Mouse (Mus musculus) kidney, postnatal 0 days (tissue): ENCODE measurements around the gene Tmeff1. TPM values are rescaled to one million over a fixed set of nuclear protein-coding genes. Genes with fewer than 3 reads are reported as not detected.
A peak's percentile ranks its signal among the peaks of the same experiment; 100 is the strongest.

Source experiments
- ATAC-seq: fragments of 200-750 bp; cut with Nextera tagmentation; replicated peaks from 2 replicates; pipeline ENCODE4 v1.8.0; 2017; ENCODE audit warnings: low read depth, moderate number of reproducible peaks, moderate TSS enrichment, moderate library complexity; ENCODE audit not compliant: low FRiP score
- DNase-seq: peaks from one replicate; pipeline ENCODE4 v3.0.0-alpha.2; 2016; ENCODE audit warnings: low spot score
- H3K27ac ChIP-seq: fragments of 300-500 bp; sonication (generic); 2 replicates; pipeline ENCODE4 v1.5.1; 2014; ENCODE audit warnings: mild to moderate bottlenecking
- H3K27me3 ChIP-seq: fragments of 300-500 bp; sonication (generic); 2 replicates; pipeline ENCODE4 v1.6.1; 2014; ENCODE audit warnings: low read length, mixed read lengths; ENCODE audit not compliant: insufficient read depth
- H3K36me3 ChIP-seq: fragments of 300-500 bp; sonication (generic); 2 replicates; pipeline ENCODE4 v1.6.1; 2014; ENCODE audit warnings: low read length, mixed read lengths; ENCODE audit not compliant: insufficient read depth
- H3K4me1 ChIP-seq: fragments of 300-500 bp; sonication (generic); replicated peaks from 2 replicates; pipeline ENCODE4 v1.6.1; 2014; ENCODE audit warnings: antibody characterized with exemption, low read length, mixed read lengths; ENCODE audit not compliant: insufficient read depth
- H3K4me2 ChIP-seq: fragments of 300-500 bp; sonication (generic); 2 replicates; pipeline ENCODE4 v1.6.1; 2014; ENCODE audit warnings: mild to moderate bottlenecking, low read length, moderate library complexity, mixed read lengths
- H3K4me3 ChIP-seq: fragments of 300-500 bp; sonication (generic); replicated peaks from 2 replicates; pipeline ENCODE4 v1.5.1; 2014; ENCODE audit warnings: low read depth, low read length
- H3K9ac ChIP-seq: fragments of 300-500 bp; sonication (generic); 2 replicates; pipeline ENCODE4 v1.6.1; 2014; ENCODE audit warnings: low read depth, low read length
- H3K9me3 ChIP-seq: fragments of 300-500 bp; sonication (generic); replicated peaks from 2 replicates; pipeline ENCODE4 v1.6.1; 2016; ENCODE audit warnings: low read length, inconsistent platforms, mixed read lengths
- CTCF ChIP-seq: IDR thresholded peaks from 2 replicates; pipeline ENCODE4 v1.5.1; 2016; ENCODE audit warnings: antibody characterized with exemption, low read depth, mild to moderate bottlenecking, moderate library complexity
- WGBS: fragments of 180-500 bp; shearing (Covaris S2); extraction: QIAGEN DNeasy Blood & Tissue Kit; methylation state at CpG from one replicate; pipeline ENCODE4 v1.1.7; 2014; 5-methylcytosine and 5-hydroxymethylcytosine counted together
- polyA plus RNA-seq: library from polyadenylated mRNA; unstranded; fragments of >200 nt; fragmentation: Nextera tagmentation; extraction: Ambion mirVana; gene quantifications from 2 replicates; pipeline ENCODE4 v1.2.1, GENCODE M21; 2015

Tmeff1 gene
- polyA plus RNA-seq, 1 experiment from 2014 or later = 37.7 TPM

- peaks cover 17% of the 10 kb centered on the region; the same call in 1 of the 2 replicates for H3K4me1 ChIP-seq
- DNase-seq (no peak), ATAC-seq (no peak)
- 65% methylated on average over 6 of the region's 6 CpGs for WGBS
- no peak overlapping the region for H3K4me2 ChIP-seq
- H3K36me3 ChIP-seq = peaks cover 4% of the 10 kb centered on the region; the same call in 1 of the 2 replicates
- no peaks in the 10 kb centered on the region for H3K27me3 ChIP-seq
- H3K4me3 ChIP-seq = no peak overlapping the region
- H3K27ac ChIP-seq = no peak overlapping the region
- H3K9me3 ChIP-seq = no peaks in the 10 kb centered on the region
- TF ChIP-seq CTCF = no peak
- H3K9ac ChIP-seq = no peak overlapping the region
Observed at GRCm38 (mm10) chr4:48548393-48549045, 36.5 kb upstream of the Tmeff1 start.

- no peak for TF ChIP-seq CTCF
- peaks cover 17% of the 10 kb centered on the region; the same call in 1 of the 2 replicates for H3K4me1 ChIP-seq
- 60% methylated on average over 5 of the region's 5 CpGs for WGBS
- H3K27ac ChIP-seq = no peak overlapping the region
- no peak for DNase-seq
- H3K4me2 ChIP-seq = no peak overlapping the region
- no peaks in the 10 kb centered on the region for H3K9me3 ChIP-seq
- no peak overlapping the region for H3K4me3 ChIP-seq
- no peaks in the 10 kb centered on the region for H3K27me3 ChIP-seq
- no peak for ATAC-seq
- H3K9ac ChIP-seq = no peak overlapping the region
- H3K36me3 ChIP-seq = peaks cover 11% of the 10 kb centered on the region; the same call in 1 of the 2 replicates
Observed at GRCm38 (mm10) chr4:48549661-48550060, 35.3 kb upstream of the Tmeff1 start.

GRCm38 (mm10) chr4:48552486-48553064, 32.4 kb upstream of the Tmeff1 start:
- H3K4me3 ChIP-seq = no peak overlapping the region
- no peaks in the 10 kb centered on the region for H3K27me3 ChIP-seq
- no peak overlapping the region for H3K9ac ChIP-seq
- no peak for TF ChIP-seq CTCF
- H3K9me3 ChIP-seq = no peaks in the 10 kb centered on the region
- DNase-seq (no peak), ATAC-seq (no peak)
- H3K27ac ChIP-seq = no peak overlapping the region
- WGBS = 93% methylated on average over 27 of the region's 27 CpGs
- peaks cover 11% of the 10 kb centered on the region; the same call in 1 of the 2 replicates for H3K36me3 ChIP-seq
- no peak overlapping the region for H3K4me2 ChIP-seq
- H3K4me1 ChIP-seq = 0 out of 2 replicates have a peak, but pooled peaks cover 5% of the 10 kb centered on the region

- no peak for ATAC-seq
- no peaks in the 10 kb centered on the region for H3K9me3 ChIP-seq
- no peak for DNase-seq
- no peak for TF ChIP-seq CTCF
- H3K4me3 ChIP-seq = no peak overlapping the region
- 85% methylated on average over 7 of the region's 7 CpGs for WGBS
- no peak overlapping the region for H3K4me2 ChIP-seq
- H3K36me3 ChIP-seq = peaks cover 11% of the 10 kb centered on the region; the same call in 1 of the 2 replicates
- no peaks in the 10 kb centered on the region for H3K4me1 ChIP-seq
- no peaks in the 10 kb centered on the region for H3K27me3 ChIP-seq
- H3K27ac ChIP-seq = no peak overlapping the region
- no peak overlapping the region for H3K9ac ChIP-seq
Observed at GRCm38 (mm10) chr4:48554132-48554531, 30.8 kb upstream of the Tmeff1 start.

GRCm38 (mm10) chr4:48555729-48556128, 29.2 kb upstream of the Tmeff1 start:
- no peaks in the 10 kb centered on the region for H3K27me3 ChIP-seq
- no peaks in the 10 kb centered on the region for H3K4me1 ChIP-seq
- peaks cover 12% of the 10 kb centered on the region; the same call in 1 of the 2 replicates for H3K36me3 ChIP-seq
- H3K27ac ChIP-seq = no peak overlapping the region
- peak; percentile 78 for TF ChIP-seq CTCF
- ATAC-seq = no peak
- 29% methylated on average over 3 of the region's 3 CpGs for WGBS
- no peaks in the 10 kb centered on the region for H3K9me3 ChIP-seq
- H3K9ac ChIP-seq = no peak overlapping the region
- H3K4me2 ChIP-seq = no peak overlapping the region
- no peak overlapping the region for H3K4me3 ChIP-seq
- peak; percentile 66 for DNase-seq

- Histone ChIP-seq H3K9ac (no peak overlapping the region), H3K27me3 (no peaks in the 10 kb centered on the region), H3K4me3 (no peak overlapping the region), H3K4me2 (no peak overlapping the region), H3K27ac (no peak overlapping the region), H3K9me3 (no peaks in the 10 kb centered on the region), H3K36me3 (peaks cover 17% of the 10 kb centered on the region; the same call in 1 of the 2 replicates), H3K4me1 (no peaks in the 10 kb centered on the region)
- WGBS = 67% methylated on average over 14 of the region's 14 CpGs
- no peak for TF ChIP-seq CTCF
- DNase-seq (no peak), ATAC-seq (no peak)
Observed at GRCm38 (mm10) chr4:48559652-48560051, 25.3 kb upstream of the Tmeff1 start.
